Mouse (Mus musculus): Measurements from ENCODE around the gene Rreb1. TPM values are rescaled to one million over a fixed set of nuclear protein-coding genes. Genes with fewer than 3 reads are reported as not detected.
A peak's percentile ranks its signal among the peaks of the same experiment; 100 is the strongest.

The Rreb1 gene
- polyA plus RNA-seq, 1 experiment: 31.5 TPM

DNA sequence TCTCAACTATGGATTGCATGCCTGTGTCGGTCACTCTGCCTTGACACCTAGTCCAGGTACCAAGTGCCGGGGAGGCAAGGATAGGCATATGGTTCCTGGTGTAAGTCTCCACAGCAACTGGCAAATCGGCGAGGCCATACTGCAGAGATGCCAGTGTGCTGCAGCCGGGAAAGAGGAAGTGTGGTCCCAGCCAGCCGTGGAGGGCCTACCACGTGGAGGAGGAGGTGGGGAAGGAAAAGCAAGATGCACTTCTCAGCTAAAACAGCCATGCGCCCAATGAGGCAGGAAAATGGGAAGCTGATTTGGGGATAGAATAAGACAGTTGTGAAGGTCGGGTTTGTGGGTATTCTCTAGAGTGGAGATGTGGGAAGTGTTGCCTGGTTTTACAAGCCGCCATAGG, 65.6 kb downstream of the Rreb1 start:
- Histone ChIP-seq H3K36me3 (ENCODE audit: control insufficient read depth, insufficient read depth, low read length, poor library complexity, severe bottlenecking) (no peaks in the 10 kb centered on the region), H3K9ac (ENCODE audit: low read depth, poor library complexity, severe bottlenecking) (no peak overlapping the region), H3K27me3 (ENCODE audit: control insufficient read depth, insufficient read depth, low read length, poor library complexity, severe bottlenecking) (no peaks in the 10 kb centered on the region), H3K9me3 (replicated peaks; ENCODE audit: control insufficient read depth, insufficient read depth, low read length, poor library complexity, severe bottlenecking) (no peaks in the 10 kb centered on the region), H3K4me1 (ENCODE audit: control insufficient read depth, insufficient read depth, low read length) (peaks cover 7% of the 10 kb centered on the region), H3K27ac (ENCODE audit: insufficient read depth, low read length) (no peak overlapping the region), H3K4me3 (ENCODE audit: low read depth, low read length) (no peak overlapping the region)
- TF ChIP-seq CTCF (IDR thresholded peaks at IDR 0.05; ENCODE audit: low read depth, low read length): no peak
- no peak for TF ChIP-seq POLR2A (IDR thresholded peaks at IDR 0.05; ENCODE audit: insufficient read depth, low read length)
- no peak for TF ChIP-seq EP300 (IDR thresholded peaks at IDR 0.05; ENCODE audit: insufficient read depth, low read depth, low read length)

DNA sequence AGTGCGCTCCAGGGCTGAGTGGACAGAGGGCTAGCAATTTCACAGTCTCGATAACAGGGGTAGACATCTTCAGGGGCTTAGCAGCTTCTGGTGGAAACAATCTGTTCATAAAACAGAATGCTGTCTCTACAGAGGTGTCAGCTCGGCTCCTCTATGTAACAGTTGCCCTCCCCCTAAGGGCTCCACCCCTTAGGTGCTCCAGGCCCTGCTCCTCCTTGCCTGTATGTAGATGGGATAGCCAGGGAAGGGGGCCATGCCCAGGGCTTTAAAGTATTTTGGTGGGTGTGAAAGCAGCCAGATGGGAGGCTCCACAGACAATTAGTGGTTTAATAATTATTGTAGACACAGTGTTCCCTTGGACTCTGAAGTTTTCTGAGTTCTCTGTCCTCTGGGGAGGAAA, 67.0 kb downstream of the Rreb1 start:
- Histone ChIP-seq H3K9me3 (replicated peaks; ENCODE audit: control insufficient read depth, insufficient read depth, low read length, poor library complexity, severe bottlenecking) (no peaks in the 10 kb centered on the region), H3K27me3 (ENCODE audit: control insufficient read depth, insufficient read depth, low read length, poor library complexity, severe bottlenecking) (no peaks in the 10 kb centered on the region), H3K9ac (ENCODE audit: low read depth, poor library complexity, severe bottlenecking) (no peak overlapping the region), H3K27ac (ENCODE audit: insufficient read depth, low read length) (no peak overlapping the region), H3K4me1 (ENCODE audit: control insufficient read depth, insufficient read depth, low read length) (peaks cover 5% of the 10 kb centered on the region), H3K4me3 (ENCODE audit: low read depth, low read length) (no peak overlapping the region), H3K36me3 (ENCODE audit: control insufficient read depth, insufficient read depth, low read length, poor library complexity, severe bottlenecking) (no peaks in the 10 kb centered on the region)
- TF ChIP-seq EP300 (IDR thresholded peaks at IDR 0.05; ENCODE audit: insufficient read depth, low read depth, low read length) (no peak), CTCF (IDR thresholded peaks at IDR 0.05; ENCODE audit: low read depth, low read length) (no peak), POLR2A (IDR thresholded peaks at IDR 0.05; ENCODE audit: insufficient read depth, low read length) (no peak)

DNA sequence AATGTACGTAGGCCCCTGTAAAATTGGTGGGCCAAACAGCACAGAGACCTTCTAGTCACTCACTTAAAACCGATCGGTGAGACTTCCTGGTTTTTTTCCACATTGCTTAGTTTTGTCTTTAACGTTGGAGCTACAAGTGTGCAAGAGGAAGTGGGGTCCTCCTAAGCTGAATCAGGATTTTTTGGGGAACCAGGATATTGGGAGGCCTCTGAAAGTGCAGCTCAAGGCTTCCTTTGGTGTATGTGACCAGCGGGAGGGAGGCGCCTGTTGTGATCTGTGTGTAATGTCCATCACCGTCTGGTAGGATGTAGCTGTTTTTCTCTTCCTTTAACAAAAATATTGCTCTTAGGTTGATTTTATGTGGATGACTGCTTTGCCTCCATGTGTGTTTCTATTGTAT, 67.4 kb downstream of the Rreb1 start:
- Histone ChIP-seq H3K27me3 (ENCODE audit: control insufficient read depth, insufficient read depth, low read length, poor library complexity, severe bottlenecking) (no peaks in the 10 kb centered on the region), H3K4me1 (ENCODE audit: control insufficient read depth, insufficient read depth, low read length) (peaks cover 5% of the 10 kb centered on the region), H3K9me3 (replicated peaks; ENCODE audit: control insufficient read depth, insufficient read depth, low read length, poor library complexity, severe bottlenecking) (no peaks in the 10 kb centered on the region), H3K36me3 (ENCODE audit: control insufficient read depth, insufficient read depth, low read length, poor library complexity, severe bottlenecking) (no peaks in the 10 kb centered on the region), H3K9ac (ENCODE audit: low read depth, poor library complexity, severe bottlenecking) (no peak overlapping the region), H3K27ac (ENCODE audit: insufficient read depth, low read length) (no peak overlapping the region), H3K4me3 (ENCODE audit: low read depth, low read length) (no peak overlapping the region)
- TF ChIP-seq EP300 (IDR thresholded peaks at IDR 0.05; ENCODE audit: insufficient read depth, low read depth, low read length) (no peak), POLR2A (IDR thresholded peaks at IDR 0.05; ENCODE audit: insufficient read depth, low read length) (no peak), CTCF (IDR thresholded peaks at IDR 0.05; ENCODE audit: low read depth, low read length) (no peak)

DNA sequence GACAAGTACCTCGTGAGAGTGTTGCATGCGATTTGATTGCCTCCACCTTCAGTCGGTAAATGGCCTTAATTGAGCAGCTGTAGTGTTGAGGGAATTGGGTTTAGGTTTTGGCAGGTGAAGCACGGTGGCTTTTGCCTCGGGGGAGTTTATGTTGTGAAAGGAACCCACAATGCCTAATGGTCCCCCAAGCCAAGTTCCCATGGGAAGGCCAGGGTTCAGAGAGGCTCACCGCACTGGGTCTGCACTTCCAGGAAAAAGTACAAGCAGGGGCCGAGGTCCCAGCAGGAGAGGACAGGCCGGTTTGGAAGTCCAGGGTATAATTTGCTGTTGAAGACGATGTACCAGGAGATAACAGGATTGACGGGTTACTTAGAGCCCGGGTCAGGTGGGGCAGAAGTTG, 68.3 kb downstream of the Rreb1 start:
- no peaks in the 10 kb centered on the region for H3K27me3 ChIP-seq (ENCODE audit: control insufficient read depth, insufficient read depth, low read length, poor library complexity, severe bottlenecking)
- no peak overlapping the region for H3K4me3 ChIP-seq (ENCODE audit: low read depth, low read length)
- no peak overlapping the region for H3K9ac ChIP-seq (ENCODE audit: low read depth, poor library complexity, severe bottlenecking)
- H3K36me3 ChIP-seq (ENCODE audit: control insufficient read depth, insufficient read depth, low read length, poor library complexity, severe bottlenecking): no peaks in the 10 kb centered on the region
- TF ChIP-seq POLR2A (IDR thresholded peaks at IDR 0.05; ENCODE audit: insufficient read depth, low read length): no peak
- no peak for TF ChIP-seq CTCF (IDR thresholded peaks at IDR 0.05; ENCODE audit: low read depth, low read length)
- TF ChIP-seq EP300 (IDR thresholded peaks at IDR 0.05; ENCODE audit: insufficient read depth, low read depth, low read length): no peak
- peak overlapping the region; percentile 38; the same call in 1 of the 2 replicates for H3K27ac ChIP-seq (ENCODE audit: insufficient read depth, low read length)
- peaks cover 5% of the 10 kb centered on the region for H3K4me1 ChIP-seq (ENCODE audit: control insufficient read depth, insufficient read depth, low read length)
- no peaks in the 10 kb centered on the region for H3K9me3 ChIP-seq (replicated peaks; ENCODE audit: control insufficient read depth, insufficient read depth, low read length, poor library complexity, severe bottlenecking)

DNA sequence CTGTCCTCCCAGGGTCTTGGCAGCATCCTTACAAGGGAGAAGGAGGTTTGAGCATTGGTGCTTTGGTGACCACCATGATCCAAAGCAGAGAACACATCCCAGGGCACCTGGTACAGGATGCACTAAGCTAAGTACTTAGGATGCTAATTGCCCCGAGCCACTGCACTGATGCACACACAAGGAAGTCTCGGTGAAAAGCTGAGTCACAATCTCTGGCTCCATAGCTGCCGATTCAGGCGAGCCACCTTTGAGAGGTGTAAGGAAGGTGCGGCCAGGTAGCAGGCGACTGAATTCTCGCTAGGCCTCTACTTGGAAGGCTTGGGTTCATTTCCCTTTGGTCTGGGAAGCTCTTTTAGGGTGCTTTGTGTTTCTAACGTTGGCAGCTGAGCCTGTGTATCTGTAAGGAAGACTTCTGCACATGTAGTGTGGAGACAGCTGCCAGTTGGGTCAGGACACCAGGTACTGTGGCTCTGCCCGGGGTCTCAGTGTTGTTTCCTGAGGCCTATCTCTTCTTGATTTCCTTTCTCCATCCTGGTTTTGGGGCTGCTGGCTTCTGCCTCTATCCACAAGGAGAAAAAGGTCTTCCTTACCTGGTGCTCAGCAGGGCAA, 68.9 kb downstream of the Rreb1 start:
- peaks cover 5% of the 10 kb centered on the region for H3K4me1 ChIP-seq (ENCODE audit: control insufficient read depth, insufficient read depth, low read length)
- no peak overlapping the region for H3K4me3 ChIP-seq (ENCODE audit: low read depth, low read length)
- H3K9ac ChIP-seq (ENCODE audit: low read depth, poor library complexity, severe bottlenecking): peak overlapping the region; percentile 39; the same call in 1 of the 2 replicates
- H3K9me3 ChIP-seq (replicated peaks; ENCODE audit: control insufficient read depth, insufficient read depth, low read length, poor library complexity, severe bottlenecking): no peaks in the 10 kb centered on the region
- H3K27me3 ChIP-seq (ENCODE audit: control insufficient read depth, insufficient read depth, low read length, poor library complexity, severe bottlenecking): no peaks in the 10 kb centered on the region
- peak overlapping the region; percentile 40 for H3K27ac ChIP-seq (ENCODE audit: insufficient read depth, low read length)
- H3K36me3 ChIP-seq (ENCODE audit: control insufficient read depth, insufficient read depth, low read length, poor library complexity, severe bottlenecking): no peaks in the 10 kb centered on the region
- TF ChIP-seq CTCF (IDR thresholded peaks at IDR 0.05; ENCODE audit: low read depth, low read length): no peak
- no peak for TF ChIP-seq POLR2A (IDR thresholded peaks at IDR 0.05; ENCODE audit: insufficient read depth, low read length)
- TF ChIP-seq EP300 (IDR thresholded peaks at IDR 0.05; ENCODE audit: insufficient read depth, low read depth, low read length): no peak

DNA sequence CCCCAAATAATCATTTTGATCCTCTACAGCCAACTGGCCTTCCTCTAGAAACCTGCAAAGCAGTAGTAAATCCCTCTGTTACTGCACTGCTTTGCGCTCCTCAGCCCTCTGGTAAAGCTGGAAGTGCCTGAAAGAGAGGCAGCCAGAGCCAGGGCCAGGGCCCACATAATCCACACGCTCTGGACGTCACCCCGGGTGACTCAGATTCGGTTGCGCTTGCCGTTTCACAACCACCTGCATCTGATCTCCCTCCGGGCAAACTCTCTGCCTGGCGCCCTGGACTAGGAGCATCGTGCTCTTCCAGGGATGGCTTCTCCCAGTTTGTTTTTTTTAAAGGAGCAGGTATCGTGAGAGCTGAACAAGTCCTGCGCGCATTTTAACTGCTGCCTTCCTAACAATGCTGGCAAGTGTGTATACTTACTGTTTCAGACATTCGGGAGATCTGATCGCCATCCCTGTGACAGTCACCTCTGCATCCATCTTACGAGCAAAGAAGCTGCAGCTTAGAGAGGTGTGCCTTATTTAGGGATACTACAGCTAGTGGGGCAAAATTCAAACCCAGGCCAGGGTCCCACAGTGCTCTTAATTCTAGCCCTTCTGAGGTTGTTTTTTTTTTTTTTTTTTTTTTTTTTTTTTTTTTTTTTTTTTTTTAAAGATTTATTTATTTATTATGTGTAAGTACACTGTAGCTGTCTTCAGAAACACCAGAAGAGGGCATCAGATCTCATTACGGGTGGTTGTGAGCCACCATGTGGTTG, 69.6 kb downstream of the Rreb1 start:
- Histone ChIP-seq H3K9ac (ENCODE audit: low read depth, poor library complexity, severe bottlenecking) (peak overlapping the region; percentile 39), H3K4me1 (ENCODE audit: control insufficient read depth, insufficient read depth, low read length) (peaks cover 9% of the 10 kb centered on the region), H3K4me3 (ENCODE audit: low read depth, low read length) (peak overlapping the region; percentile 4; the same call in 1 of the 2 replicates), H3K27ac (ENCODE audit: insufficient read depth, low read length) (peak overlapping the region; percentile 40; the same call in 1 of the 2 replicates), H3K36me3 (ENCODE audit: control insufficient read depth, insufficient read depth, low read length, poor library complexity, severe bottlenecking) (no peaks in the 10 kb centered on the region), H3K9me3 (replicated peaks; ENCODE audit: control insufficient read depth, insufficient read depth, low read length, poor library complexity, severe bottlenecking) (no peaks in the 10 kb centered on the region), H3K27me3 (ENCODE audit: control insufficient read depth, insufficient read depth, low read length, poor library complexity, severe bottlenecking) (no peaks in the 10 kb centered on the region)
- no peak for TF ChIP-seq POLR2A (IDR thresholded peaks at IDR 0.05; ENCODE audit: insufficient read depth, low read length)
- 0 out of 2 replicates have a peak, but pooled peaks have one; percentile 22 for TF ChIP-seq EP300 (IDR thresholded peaks at IDR 0.05; ENCODE audit: insufficient read depth, low read depth, low read length)

Measured in ES-Bruce4 (cell line).